Mouse (Mus musculus): ENCODE results near the gene Atp1b1.

GRCm38 (mm10) chr1:164406506-164406905 lies 51.6 kb downstream of the Atp1b1 start:
- no peak for TF ChIP-seq CTCF (IDR thresholded peaks at IDR 0.05; ENCODE audit: control insufficient read depth, insufficient read depth, low read length)
- no peak for TF ChIP-seq POLR2A (IDR thresholded peaks at IDR 0.05; ENCODE audit: borderline replicate concordance, control insufficient read depth, low read depth, low read length)

Data from bone marrow, adult 2 months (tissue).